Mouse (Mus musculus) embryonic facial prominence, embryonic 14.5 days (tissue): ENCODE data around the gene Sgk1. TPM values are rescaled to one million over a fixed set of nuclear protein-coding genes. Genes with fewer than 3 reads are reported as not detected.

Experiments
- ATAC-seq: fragments of 200-750 bp; cut with Nextera tagmentation; 2 replicates; pipeline ENCODE4 v1.8.0; 2017; ENCODE audit warnings: low read depth, moderate number of reproducible peaks, moderate TSS enrichment
- DNase-seq: peaks from one replicate; pipeline ENCODE4 v3.0.0-alpha.2; 2015; ENCODE audit warnings: low spot score
- H3K27ac ChIP-seq: fragments of 300-500 bp; sonication (generic); replicated peaks from 2 replicates; pipeline ENCODE4 v1.5.1; 2014; ENCODE audit warnings: low read depth, mild to moderate bottlenecking, low read length, moderate library complexity
- H3K27me3 ChIP-seq: fragments of 300-500 bp; sonication (generic); replicated peaks from 2 replicates; pipeline ENCODE4 v1.6.1; 2014; ENCODE audit warnings: low read length; ENCODE audit not compliant: control insufficient read depth, insufficient read depth
- H3K36me3 ChIP-seq: fragments of 300-500 bp; sonication (generic); 2 replicates; pipeline ENCODE4 v1.6.1; 2014; ENCODE audit warnings: low read length, mixed read lengths; ENCODE audit not compliant: control insufficient read depth, insufficient read depth
- H3K4me1 ChIP-seq: fragments of 300-500 bp; sonication (generic); 2 replicates; pipeline ENCODE4 v1.6.1; 2014; ENCODE audit warnings: antibody characterized with exemption, low read length; ENCODE audit not compliant: control insufficient read depth, insufficient read depth
- H3K4me2 ChIP-seq: fragments of 300-500 bp; sonication (generic); 2 replicates; pipeline ENCODE4 v1.6.1; 2014; ENCODE audit warnings: low read depth, mild to moderate bottlenecking, low read length, moderate library complexity, mixed read lengths
- H3K4me3 ChIP-seq: fragments of 300-500 bp; sonication (generic); 2 replicates; pipeline ENCODE4 v1.5.1; 2014; ENCODE audit warnings: low read depth, mild to moderate bottlenecking, low read length
- H3K9ac ChIP-seq: fragments of 300-500 bp; sonication (generic); 2 replicates; pipeline ENCODE4 v1.6.1; 2014; ENCODE audit warnings: low read depth, mild to moderate bottlenecking, low read length, moderate library complexity, mixed read lengths
- H3K9me3 ChIP-seq: fragments of 300-500 bp; sonication (generic); 2 replicates; pipeline ENCODE4 v1.6.1; 2016; ENCODE audit warnings: low read length; ENCODE audit not compliant: control insufficient read depth
- WGBS: fragments of 180-500 bp; shearing (Covaris S2); extraction: QIAGEN DNeasy Blood & Tissue Kit; methylation state at CpG from one replicate; pipeline ENCODE4 v1.1.7; 2014; 5-methylcytosine and 5-hydroxymethylcytosine counted together
- polyA plus RNA-seq: library from polyadenylated mRNA; unstranded; fragments of >200 nt; fragmentation: Nextera tagmentation; extraction: Ambion mirVana; gene quantifications from 2 replicates; pipeline ENCODE4 v1.2.1, GENCODE M21; 2014

Gene Sgk1
- polyA plus RNA-seq, 1 experiment from 2014 or later: 33.8 TPM

DNA sequence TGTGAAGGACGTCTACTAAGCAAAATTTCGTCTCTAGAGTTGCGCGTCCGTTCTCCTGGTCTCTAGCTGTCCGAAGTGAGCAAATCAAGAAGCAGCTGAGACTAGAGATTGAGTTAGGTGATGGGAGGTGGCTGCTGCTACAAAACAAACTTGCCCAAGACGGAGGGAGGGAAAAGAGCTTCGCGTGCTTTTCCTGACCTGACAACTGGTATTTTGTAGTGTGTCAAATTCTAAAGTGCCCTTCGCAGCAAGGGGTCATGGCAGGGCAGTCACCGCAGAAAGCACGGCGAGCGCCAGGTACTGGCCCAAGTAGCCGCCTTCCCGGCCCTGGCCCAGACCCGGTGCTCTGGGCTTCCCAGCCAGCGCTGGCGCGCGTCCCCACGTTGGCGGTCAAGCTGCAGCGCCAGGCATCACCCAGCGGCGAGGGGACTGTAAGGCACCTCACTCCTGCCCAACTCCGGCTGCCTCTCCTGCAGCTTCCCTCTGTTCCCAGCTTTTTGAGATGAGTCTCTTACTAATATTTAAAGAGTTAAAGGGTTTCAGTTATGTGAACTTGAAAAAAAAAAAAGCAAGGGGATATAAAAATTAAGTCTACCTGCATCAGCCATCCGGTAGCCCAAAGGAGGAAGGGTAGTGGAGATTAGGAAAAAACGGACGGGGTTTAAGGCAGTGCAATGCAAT lies 111.0 kb downstream of the Sgk1 start:
- ATAC-seq (peak; percentile 50; the same call in 1 of the 2 replicates), DNase-seq (peak; percentile 87)
- H3K4me3 ChIP-seq: peak overlapping the region; percentile 71
- H3K36me3 ChIP-seq: peaks cover 13% of the 10 kb centered on the region; the same call in 1 of the 2 replicates
- H3K4me1 ChIP-seq: peaks cover 19% of the 10 kb centered on the region
- H3K4me2 ChIP-seq: peak overlapping the region; percentile 68
- peak overlapping the region; percentile 81 for H3K9ac ChIP-seq
- WGBS: 3% methylated on average over 30 of the region's 30 CpGs
- H3K9me3 ChIP-seq: no peaks in the 10 kb centered on the region
- H3K27me3 ChIP-seq: peaks cover 2% of the 10 kb centered on the region; the same call in 1 of the 2 replicates
- H3K27ac ChIP-seq: peak overlapping the region; percentile 40

DNA sequence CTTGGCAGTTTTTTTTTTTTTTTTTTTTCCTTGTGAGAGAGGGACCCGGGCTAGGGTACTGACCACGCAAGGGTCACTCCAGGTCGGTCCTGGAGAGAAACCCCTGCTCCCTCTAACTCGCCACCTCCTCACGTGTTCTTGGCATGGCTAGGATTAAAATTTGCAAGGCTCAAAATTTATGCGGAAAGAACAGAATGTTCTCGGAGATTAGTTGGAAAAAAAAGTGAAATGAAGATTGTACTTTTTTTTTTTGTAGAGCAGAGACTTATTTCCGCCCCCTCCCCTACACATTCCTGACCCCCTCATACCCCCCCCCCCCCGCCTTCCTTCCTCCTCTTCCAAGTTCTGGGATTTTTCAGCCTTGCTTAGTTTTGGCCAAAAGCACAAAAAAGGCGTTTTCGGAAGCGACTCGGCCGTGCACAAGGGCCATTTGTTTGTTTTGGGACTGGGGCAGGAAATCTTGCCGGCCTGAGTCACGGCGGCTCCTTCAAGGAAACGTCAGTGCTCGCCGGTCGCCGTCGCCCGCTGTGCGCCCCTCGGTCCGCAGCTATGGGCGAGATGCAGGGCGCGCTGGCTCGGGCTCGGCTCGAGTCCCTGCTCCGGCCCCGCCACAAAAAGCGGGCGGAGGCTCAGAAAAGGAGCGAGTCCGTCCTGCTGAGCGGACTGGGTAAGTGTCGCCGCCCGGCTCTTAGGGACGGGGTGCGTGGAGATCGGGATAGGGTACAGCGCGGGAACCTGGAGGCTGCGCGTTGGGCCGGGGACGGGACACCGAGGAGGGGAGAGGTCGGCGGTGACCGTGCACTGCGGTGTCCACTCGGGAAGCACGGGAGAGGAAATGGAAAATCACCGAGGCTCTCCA lies 111.8 kb downstream of the Sgk1 start:
- Histone ChIP-seq H3K4me3 (peak overlapping the region; percentile 71), H3K9ac (peak overlapping the region; percentile 81), H3K27ac (peak overlapping the region; percentile 92), H3K36me3 (peaks cover 20% of the 10 kb centered on the region), H3K27me3 (peaks cover 2% of the 10 kb centered on the region; the same call in 1 of the 2 replicates), H3K9me3 (no peaks in the 10 kb centered on the region), H3K4me2 (peak overlapping the region; percentile 68), H3K4me1 (peaks cover 19% of the 10 kb centered on the region)
- under 1% methylated on average over 58 of the region's 60 CpGs for WGBS
- DNase-seq: peak; percentile 66
- peak; percentile 67 for ATAC-seq

DNA sequence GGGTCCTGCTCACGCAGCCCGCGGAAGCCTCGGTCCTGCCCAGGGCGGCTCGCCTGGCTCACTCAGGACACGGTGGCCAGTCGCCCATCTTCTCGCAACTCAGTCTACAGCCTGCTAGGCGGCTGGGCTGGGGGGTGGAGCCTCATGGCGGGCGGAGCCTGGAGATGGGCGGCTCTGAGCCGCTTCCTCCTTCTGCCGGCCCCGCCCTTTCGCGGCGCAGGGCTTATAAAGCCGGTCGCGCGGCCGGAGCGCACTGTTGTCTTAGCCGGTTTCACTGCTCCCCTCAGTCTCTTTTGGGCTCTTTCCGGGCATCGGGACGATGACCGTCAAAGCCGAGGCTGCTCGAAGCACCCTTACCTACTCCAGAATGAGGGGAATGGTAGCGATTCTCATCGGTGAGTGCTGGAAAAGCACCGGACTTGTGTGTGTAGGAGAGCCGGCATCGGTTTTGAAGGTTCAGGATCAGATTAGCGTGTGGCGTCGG lies 112.5 kb downstream of the Sgk1 start:
- Histone ChIP-seq H3K27me3 (peaks cover 2% of the 10 kb centered on the region; the same call in 1 of the 2 replicates), H3K4me2 (peak overlapping the region; percentile 68), H3K4me3 (peak overlapping the region; percentile 71), H3K27ac (peak overlapping the region; percentile 92), H3K4me1 (peaks cover 19% of the 10 kb centered on the region), H3K36me3 (peaks cover 27% of the 10 kb centered on the region), H3K9ac (peak overlapping the region; percentile 81), H3K9me3 (no peaks in the 10 kb centered on the region)
- WGBS: 0% methylated on average over 24 of the region's 40 CpGs
- ATAC-seq: peak; percentile 95
- peak; percentile 97 for DNase-seq

DNA sequence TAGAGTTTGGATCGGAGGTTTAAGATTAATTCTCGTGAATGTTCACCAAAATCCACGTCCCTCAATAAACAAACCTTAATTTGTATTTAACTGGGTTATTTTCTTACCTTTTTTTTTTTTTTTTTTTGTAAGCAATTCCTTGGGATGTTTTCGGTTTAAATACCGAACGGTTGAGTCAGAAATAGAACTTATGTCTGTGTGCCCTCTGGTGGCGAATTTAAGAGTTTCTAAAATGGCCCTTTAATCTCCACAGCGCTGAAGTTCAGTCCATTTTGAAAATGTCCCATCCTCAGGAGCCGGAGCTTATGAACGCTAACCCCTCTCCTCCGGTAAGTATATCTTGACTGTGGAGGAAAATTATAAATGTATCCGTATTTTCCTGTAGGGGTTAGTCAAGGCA lies 113.2 kb downstream of the Sgk1 start:
- ATAC-seq (no peak), DNase-seq (peak; percentile 92)
- Histone ChIP-seq H3K36me3 (peaks cover 27% of the 10 kb centered on the region), H3K9ac (peak overlapping the region; percentile 81), H3K9me3 (no peaks in the 10 kb centered on the region), H3K4me1 (peaks cover 19% of the 10 kb centered on the region), H3K27ac (peak overlapping the region; percentile 69; the same call in 1 of the 2 replicates), H3K4me3 (peak overlapping the region; percentile 71), H3K27me3 (peaks cover 2% of the 10 kb centered on the region; the same call in 1 of the 2 replicates), H3K4me2 (peak overlapping the region; percentile 68)
- WGBS: 11% methylated on average over 12 of the region's 12 CpGs

DNA sequence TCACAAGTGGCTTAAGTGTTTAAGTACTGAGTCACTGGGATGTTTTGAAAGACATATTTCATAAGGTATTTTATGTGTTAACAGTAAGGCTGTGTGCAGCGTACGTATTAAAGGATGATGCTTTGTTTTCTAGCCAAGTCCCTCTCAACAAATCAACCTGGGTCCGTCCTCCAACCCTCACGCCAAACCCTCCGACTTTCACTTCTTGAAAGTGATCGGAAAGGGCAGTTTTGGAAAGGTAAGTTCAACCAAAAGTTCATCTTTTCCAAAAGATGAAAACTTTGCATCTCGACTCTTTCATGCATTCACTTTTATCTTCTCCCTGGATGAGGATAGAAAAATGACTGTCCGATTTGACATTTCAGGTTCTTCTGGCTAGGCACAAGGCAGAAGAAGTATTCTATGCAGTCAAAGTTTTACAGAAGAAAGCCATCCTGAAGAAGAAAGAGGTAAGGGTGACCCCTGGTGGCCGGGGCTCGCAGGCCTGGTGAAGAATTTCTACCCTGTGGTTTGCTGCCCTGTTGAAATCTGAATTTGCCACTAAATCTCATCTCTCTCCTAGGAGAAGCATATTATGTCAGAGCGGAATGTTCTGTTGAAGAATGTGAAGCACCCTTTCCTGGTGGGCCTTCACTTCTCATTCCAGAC lies 113.8 kb downstream of the Sgk1 start:
- H3K4me3 ChIP-seq: peak overlapping the region; percentile 71
- H3K4me1 ChIP-seq: peaks cover 19% of the 10 kb centered on the region
- DNase-seq: peak; percentile 69
- peaks cover 27% of the 10 kb centered on the region for H3K36me3 ChIP-seq
- ATAC-seq: no peak
- H3K27me3 ChIP-seq: peaks cover 2% of the 10 kb centered on the region; the same call in 1 of the 2 replicates
- H3K9me3 ChIP-seq: no peaks in the 10 kb centered on the region
- H3K27ac ChIP-seq: no peak overlapping the region
- 54% methylated on average over 11 of the region's 11 CpGs for WGBS
- peak overlapping the region; percentile 68 for H3K4me2 ChIP-seq
- H3K9ac ChIP-seq: peak overlapping the region; percentile 51

DNA sequence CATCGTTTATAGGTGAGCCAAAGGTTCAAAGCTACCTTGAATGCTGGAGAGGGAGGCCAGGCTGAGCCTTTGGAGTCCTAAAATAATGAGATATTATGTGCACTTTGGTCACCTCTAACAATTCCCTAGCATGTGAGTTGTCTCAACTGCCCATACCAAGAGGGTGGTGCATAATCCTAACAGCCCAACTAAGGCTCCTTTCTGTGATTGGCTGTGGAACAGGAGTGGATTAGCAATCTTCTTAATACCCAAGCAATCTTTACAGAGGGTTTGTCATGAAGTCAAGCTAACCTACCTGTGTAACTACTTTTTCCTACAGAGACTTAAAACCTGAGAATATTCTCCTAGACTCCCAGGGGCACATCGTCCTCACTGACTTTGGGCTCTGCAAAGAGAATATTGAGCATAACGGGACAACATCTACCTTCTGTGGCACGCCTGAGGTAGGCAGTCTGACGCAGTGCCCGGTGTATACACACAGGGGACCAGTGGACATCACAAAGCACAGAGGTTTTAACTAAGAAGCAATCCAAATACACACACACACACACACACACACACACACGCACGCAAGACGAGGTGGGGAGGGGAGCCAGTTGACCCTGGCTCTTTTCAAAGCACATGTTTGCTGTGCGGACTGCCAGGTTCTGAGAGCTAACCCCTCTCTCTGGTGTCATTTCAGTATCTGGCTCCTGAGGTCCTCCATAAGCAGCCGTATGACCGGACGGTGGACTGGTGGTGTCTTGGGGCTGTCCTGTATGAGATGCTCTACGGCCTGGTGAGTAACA lies 114.9 kb downstream of the Sgk1 start:
- peaks cover 9% of the 10 kb centered on the region for H3K4me1 ChIP-seq
- peak overlapping the region; percentile 68 for H3K4me2 ChIP-seq
- H3K9me3 ChIP-seq: no peaks in the 10 kb centered on the region
- peaks cover 27% of the 10 kb centered on the region for H3K36me3 ChIP-seq
- peak overlapping the region; percentile 71 for H3K4me3 ChIP-seq
- peak overlapping the region; percentile 51; the same call in 1 of the 2 replicates for H3K9ac ChIP-seq
- WGBS: 92% methylated on average over 13 of the region's 14 CpGs
- no peak for DNase-seq
- ATAC-seq: no peak
- no peak overlapping the region for H3K27ac ChIP-seq
- peaks cover 2% of the 10 kb centered on the region; the same call in 1 of the 2 replicates for H3K27me3 ChIP-seq

DNA sequence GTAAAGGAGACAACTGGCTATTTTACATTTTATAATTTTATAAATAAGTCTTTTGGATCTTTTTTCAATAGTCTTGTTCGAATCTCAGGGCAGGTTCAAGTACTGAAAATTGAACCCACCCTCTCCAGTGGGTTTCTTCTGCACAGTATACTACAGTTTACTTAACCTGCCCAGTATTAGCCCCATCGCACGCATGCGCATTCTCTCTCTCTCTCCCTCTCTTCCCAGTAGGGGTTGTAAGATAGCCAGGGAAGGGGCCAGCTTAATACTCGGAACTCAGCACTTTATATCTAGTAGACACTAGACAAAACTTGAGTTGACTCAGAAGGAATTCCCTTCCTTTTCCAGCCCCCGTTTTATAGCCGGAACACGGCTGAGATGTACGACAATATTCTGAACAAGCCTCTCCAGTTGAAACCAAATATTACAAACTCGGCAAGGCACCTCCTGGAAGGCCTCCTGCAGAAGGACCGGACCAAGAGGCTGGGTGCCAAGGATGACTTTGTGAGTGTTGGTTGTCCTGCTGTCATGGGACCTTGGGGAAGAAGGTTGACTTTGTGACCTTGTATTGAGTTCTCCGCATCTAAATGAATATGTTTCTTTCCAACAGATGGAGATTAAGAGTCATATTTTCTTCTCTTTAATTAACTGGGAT lies 115.7 kb downstream of the Sgk1 start:
- no peak for ATAC-seq

More for the DNA sequence above, 115.7 kb downstream of the Sgk1 start:
- WGBS: 86% methylated on average over 12 of the region's 12 CpGs
- DNase-seq: no peak
- H3K27me3 ChIP-seq: no peaks in the 10 kb centered on the region; the same call in 1 of the 2 replicates
- H3K36me3 ChIP-seq: peaks cover 27% of the 10 kb centered on the region
- H3K9ac ChIP-seq: no peak overlapping the region
- H3K4me2 ChIP-seq: peak overlapping the region; percentile 68
- H3K27ac ChIP-seq: no peak overlapping the region
- H3K4me3 ChIP-seq: peak overlapping the region; percentile 7; the same call in 1 of the 2 replicates
- H3K4me1 ChIP-seq: peaks cover 8% of the 10 kb centered on the region
- no peaks in the 10 kb centered on the region for H3K9me3 ChIP-seq
